Mouse (Mus musculus): ENCODE measurements at regions not wholly inside any gene's neighbourhood (a gene's known extent, or its start where the extent isn't known, plus 50 kb on each side); places are given as distances from the start of the nearest gene placed in this dataset.

- TF ChIP-seq CTCF (IDR thresholded peaks at IDR 0.05; ENCODE audit: insufficient read depth, low read depth, low read length) (no peak), POLR2A (IDR thresholded peaks at IDR 0.05; ENCODE audit: insufficient read depth, low read depth, low read length) (no peak)
Observed at GRCm38 (mm10) chr7:73118871-73119270, 256.4 kb upstream of the Rgma start.
